Mouse (Mus musculus) gastrocnemius, postnatal 14 days (tissue): ENCODE measurements around the gene Fam49a. TPM values are rescaled to one million over a fixed set of nuclear protein-coding genes. Genes with fewer than 3 reads are reported as not detected.

Experiments used
- DNase-seq: peaks from one replicate; pipeline ENCODE4 v3.0.0; 2021; ENCODE audit warnings: mixed read lengths
- intact Hi-C: fragments of 180-260 bp; cut with DNase I; formaldehyde crosslinking; loops from one replicate; pipeline ENCODE4 v1.15.1; 2025; ENCODE audit warnings: low total_unique reads
- total RNA-seq, 2 experiments: library from RNA; stranded (reverse); gene quantifications; 2 replicates each; pipeline ENCODE4 v1.2.3; 2021

The Fam49a gene
- total RNA-seq, 2 experiments from 2014 or later = 10.5 to 12.8 TPM

DNA sequence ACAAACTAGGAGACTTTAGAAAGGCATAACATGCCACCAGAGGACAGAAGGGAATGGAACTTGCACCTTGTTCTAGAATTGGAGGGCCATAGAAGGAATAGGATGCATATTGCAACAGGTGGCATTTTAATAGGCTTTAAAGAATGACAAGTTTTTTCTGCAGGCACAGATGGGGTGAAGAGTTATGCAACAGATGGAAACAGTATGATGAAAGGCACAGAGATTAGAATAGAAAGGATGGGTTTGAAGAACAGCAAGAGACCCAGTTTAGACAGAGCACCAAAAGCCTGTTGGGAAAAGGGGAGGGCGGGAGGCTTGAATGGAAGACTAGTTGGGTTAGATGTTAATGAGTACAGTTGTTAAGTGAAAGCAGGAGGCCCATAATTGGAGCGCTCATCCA lies 81.4 kb downstream of the Fam49a start:
- DNase-seq = no peak
- intact Hi-C loops = no loop called here

GRCm38 (mm10) chr12:12348625-12349024 lies 86.7 kb downstream of the Fam49a start:
- DNase-seq = no peak
- intact Hi-C loops = no loop called here

DNA sequence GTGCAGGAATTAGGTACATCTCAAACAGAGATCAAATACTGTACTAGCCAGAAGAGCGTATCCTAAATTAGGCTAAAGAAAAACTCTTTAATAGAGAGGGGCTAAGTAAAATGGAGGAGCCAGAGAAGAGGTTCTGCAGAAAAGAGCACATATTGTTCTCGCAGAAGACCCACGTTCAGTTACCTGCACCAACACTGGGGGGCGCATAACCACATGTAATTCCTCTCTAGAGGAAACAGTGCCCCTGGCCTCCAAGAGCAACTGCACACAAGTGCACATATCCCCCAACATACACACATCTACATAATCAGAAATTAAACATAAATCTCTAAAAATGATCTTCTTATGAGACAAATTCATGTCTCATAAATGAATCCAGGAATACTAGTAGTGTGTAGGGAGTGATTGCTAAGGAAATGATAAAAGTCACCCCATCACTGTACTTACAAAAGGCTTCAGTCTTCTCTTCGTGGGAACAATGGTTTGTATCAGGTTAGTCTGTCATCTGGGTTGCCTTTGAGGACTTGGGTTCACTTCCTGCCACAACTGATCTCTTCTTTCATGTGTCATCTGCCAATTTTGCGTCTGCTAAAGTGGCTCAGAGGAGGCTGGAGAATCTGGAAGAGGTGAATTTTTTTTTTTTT lies 87.8 kb downstream of the Fam49a start:
- intact Hi-C loops = no loop called here

GRCm38 (mm10) chr12:12351816-12352552 lies 90.0 kb downstream of the Fam49a start:
- intact Hi-C loops = no loop called here

More for the DNA sequence above, 87.8 kb downstream of the Fam49a start:
- no peak for DNase-seq

DNA sequence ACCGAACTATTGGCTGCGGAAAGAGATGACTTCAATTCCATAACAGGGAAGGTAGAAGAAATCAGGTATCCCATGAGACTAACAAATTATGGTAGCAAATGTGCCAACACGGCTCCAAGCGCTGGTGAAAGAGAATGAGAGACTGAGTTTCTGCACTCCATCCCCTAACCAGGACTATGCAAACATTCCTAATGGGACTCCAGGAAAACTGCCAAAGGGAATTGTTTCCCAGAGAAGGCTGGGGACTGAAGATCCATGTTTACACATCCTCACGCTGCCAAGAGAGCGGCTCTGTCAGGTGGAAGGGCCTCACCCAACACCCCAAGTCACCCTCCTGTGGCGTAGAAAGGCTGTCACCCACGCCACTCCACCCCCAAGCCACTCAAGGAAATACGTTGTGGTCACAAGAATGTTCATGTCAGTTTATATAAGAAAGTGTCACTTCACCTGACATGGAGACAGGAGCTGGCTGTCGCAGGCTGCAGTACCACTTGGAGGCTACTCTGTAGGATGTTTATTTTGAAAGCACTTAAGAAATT lies 92.2 kb downstream of the Fam49a start:
- no peak for DNase-seq
- intact Hi-C loops = no loop called here

More at GRCm38 (mm10) chr12:12351816-12352552, 90.0 kb downstream of the Fam49a start:
- DNase-seq = no peak

- intact Hi-C loops = no loop called here
- DNase-seq = no peak
These were observed 94.1 kb downstream of the Fam49a start for GRCm38 (mm10) chr12:12356048-12356447.

- intact Hi-C loops = no loop called here
- DNase-seq = peak; percentile 9
These were observed 94.5 kb downstream of the Fam49a start for GRCm38 (mm10) chr12:12356463-12356862.

DNA sequence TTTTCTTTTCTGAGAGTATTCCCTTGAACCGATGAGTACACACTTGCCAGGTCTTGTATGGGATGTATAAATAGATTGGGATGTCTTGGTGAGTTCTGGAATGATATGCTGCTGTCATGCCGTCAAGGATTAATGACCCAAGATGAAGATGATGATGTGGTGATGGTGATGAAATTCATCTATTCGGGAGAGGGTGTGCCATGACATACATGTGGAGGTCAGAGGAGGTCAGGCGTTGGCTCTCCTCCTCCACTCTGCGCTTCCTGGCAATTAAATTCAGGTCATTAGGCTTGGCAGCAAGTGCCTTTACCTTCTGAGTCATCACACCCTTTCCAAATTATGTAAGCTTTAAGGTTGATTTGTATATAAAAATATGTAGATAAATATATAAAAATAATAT lies 95.0 kb downstream of the Fam49a start:
- no peak for DNase-seq
- intact Hi-C loops = no loop called here

DNA sequence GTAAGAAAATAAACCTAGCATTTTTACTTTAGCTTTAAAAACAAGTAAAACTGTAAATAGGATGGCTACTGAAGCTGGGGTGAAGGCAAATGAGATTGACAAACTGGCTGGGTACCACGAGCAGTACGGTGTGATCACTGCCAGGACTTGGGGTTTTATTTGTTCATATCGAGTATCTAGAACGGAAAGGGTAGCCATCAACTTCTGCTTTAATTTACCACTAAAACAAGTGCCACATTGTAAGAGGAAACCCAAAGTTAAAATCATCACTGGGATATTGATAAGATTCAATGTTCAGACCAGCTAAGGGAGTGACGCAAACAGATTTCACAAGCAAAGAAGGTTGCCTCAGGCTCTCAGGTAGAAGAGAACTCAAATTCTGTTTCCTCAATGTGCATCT lies 98.0 kb downstream of the Fam49a start:
- DNase-seq = no peak
- intact Hi-C loops = no loop called here

DNA sequence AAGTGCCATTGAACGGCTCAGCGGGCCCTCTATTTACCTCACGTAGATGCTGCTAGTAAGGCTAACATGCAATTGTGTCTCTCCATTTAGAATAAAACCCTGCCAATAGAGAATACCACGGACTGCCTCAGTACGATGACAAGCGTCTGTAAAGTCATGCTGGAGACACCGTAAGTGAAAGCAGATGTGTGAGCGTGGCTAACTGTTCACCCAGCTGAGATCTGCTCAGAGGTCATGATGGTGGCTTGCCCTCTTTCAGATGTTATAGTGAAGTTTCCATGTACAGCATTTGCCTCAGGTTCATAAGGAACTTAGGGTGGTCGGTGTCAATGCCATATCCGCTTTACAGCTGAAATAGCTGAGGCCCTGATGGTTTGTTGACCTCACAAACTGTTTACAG lies 100.4 kb downstream of the Fam49a start:
- DNase-seq = no peak
- intact Hi-C loops = no loop called here

DNA sequence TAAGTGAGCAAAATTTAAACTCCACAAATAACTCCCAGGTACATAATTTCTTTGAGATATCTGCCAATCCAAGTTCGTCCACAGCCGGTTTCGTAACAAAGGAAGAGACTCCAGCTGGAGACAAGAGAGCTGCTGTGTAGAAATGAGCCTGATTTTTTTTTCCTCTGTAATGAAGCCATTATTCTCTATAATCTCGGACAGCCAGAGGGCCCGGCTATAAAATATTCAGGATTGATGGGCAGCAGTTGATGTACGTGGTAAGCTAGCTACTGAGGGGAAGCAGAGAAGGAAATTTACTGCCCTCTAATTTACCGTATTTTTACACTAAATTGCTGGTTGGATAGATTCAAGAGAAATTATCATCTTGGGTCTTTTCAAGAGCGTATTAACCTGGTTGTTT lies 102.3 kb downstream of the Fam49a start:
- intact Hi-C loops = no loop called here
- DNase-seq = no peak

DNA sequence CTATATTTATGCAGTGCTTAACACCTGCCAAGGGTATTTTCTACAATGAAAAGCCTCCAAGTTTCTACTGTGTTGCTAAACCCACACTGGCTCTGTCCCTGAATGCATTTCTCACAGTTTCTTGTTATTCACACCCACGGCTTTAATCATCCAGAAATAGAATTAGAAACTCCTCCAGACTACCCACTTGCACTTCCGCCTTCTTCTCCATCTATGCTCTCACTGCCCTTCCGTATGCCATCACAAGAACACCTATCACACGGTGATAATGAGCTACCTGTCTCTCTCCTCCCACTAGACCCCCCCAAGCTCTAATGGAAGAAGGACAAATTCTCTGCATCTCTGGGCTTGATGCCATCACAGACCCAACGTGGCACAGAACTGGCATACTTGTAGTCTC lies 105.5 kb downstream of the Fam49a start:
- no peak for DNase-seq
- intact Hi-C loops = no loop called here

DNA sequence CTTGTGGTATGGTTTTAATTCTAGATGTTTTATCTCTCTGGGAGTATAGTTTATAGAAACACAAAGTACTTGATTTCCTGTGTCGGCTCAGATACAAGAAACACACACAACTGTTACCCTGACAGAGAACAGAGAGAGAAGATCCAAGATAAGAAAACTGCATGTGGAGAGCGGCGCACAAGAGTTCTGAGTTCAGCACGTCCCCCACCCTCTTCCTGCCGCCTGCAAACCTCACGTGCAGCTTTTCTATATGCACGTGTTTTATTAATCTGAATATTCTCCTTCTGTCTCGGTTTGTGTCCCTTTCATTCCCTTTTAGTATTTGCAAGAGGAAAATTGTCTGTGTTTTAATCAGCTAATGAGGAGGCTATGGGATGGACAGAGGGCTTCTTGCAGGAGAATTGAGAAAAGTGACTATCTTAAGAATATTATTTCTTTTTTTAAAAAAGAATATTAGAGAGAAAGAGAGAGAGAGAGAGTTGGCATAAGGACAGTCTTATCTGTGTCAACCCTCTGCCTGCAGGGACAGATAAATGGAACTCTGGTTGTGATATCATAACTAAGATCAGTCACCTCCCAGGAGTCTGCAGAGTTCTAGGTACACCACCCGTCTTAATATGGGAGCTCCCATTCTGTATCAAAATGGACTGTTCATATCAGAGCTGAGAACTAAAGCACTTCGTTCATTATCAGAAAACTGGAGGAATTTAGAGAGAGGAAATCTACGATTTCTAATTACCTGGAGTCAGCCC lies 111.3 kb downstream of the Fam49a start:
- intact Hi-C loops = no loop called here
- DNase-seq = no peak

- intact Hi-C loops = no loop called here
- no peak for DNase-seq
These were observed 117.1 kb downstream of the Fam49a start for GRCm38 (mm10) chr12:12379056-12379455.

GRCm38 (mm10) chr12:12389271-12389670 lies 127.3 kb downstream of the Fam49a start:
- intact Hi-C loops = no loop called here
- DNase-seq = no peak

GRCm38 (mm10) chr12:12396224-12396623 lies 134.3 kb downstream of the Fam49a start:
- DNase-seq = no peak
- intact Hi-C loops = loop anchor here (5.0 kb wide), 1 partner anchor 74 kb away; no protein-coding TSS in a partner anchor

GRCm38 (mm10) chr12:12401051-12401465 lies 139.1 kb downstream of the Fam49a start:
- intact Hi-C loops = no loop called here
- peak; percentile 58 for DNase-seq

- intact Hi-C loops = no loop called here
- no peak for DNase-seq
These were observed 139.6 kb downstream of the Fam49a start for GRCm38 (mm10) chr12:12401504-12401903.

- no peak for DNase-seq
- intact Hi-C loops = no loop called here
These were observed 143.7 kb downstream of the Fam49a start for GRCm38 (mm10) chr12:12405491-12406110.

GRCm38 (mm10) chr12:12409044-12409443 lies 147.1 kb downstream of the Fam49a start:
- no peak for DNase-seq
- intact Hi-C loops = no loop called here
